Mouse (Mus musculus): ENCODE data around the gene Peli2.

DNA sequence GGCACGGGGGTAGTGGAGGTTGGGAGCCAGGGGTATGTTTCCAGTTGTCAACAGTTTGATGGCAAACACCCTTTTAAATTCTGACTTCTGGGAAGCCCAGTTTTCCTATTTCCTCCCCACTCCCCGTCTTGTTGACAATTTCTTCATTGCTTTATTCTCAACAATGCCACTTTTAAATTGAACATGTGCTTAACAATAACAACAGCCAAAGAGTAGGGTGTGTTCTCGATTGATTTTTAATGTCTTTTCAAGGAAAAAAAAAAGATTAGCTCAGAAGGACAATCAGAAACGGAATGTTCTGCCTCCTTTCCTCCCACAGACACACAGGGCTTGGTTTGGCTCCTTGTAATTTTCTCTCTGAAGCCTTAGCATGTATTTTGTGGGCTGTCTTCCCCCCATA lies 30.2 kb upstream of the Peli2 start:
- TF ChIP-seq POLR2A (IDR thresholded peaks at IDR 0.05; ENCODE audit: low read depth, low read length) (no peak), CTCF (IDR thresholded peaks at IDR 0.05; ENCODE audit: borderline replicate concordance, insufficient read depth, low read length) (no peak)
